Mouse (Mus musculus) olfactory bulb, adult 2 months (tissue): ENCODE measurements around the gene Ccdc78.

Experiments
- CTCF ChIP-seq: fragments of 200-500 bp; IDR thresholded peaks from 2 replicates; pipeline ENCODE4 v1.5.1; 2012; ENCODE audit warnings: low read depth, mild to moderate bottlenecking, low read length, moderate library complexity; ENCODE audit not compliant: insufficient read depth
- POLR2A ChIP-seq: fragments of 200-500 bp; IDR thresholded peaks from 2 replicates; pipeline ENCODE4 v1.6.1; 2012; ENCODE audit warnings: mild to moderate bottlenecking, low read depth, low read length, moderate library complexity; ENCODE audit not compliant: insufficient read depth

- TF ChIP-seq POLR2A (no peak), CTCF (no peak)
Measured at GRCm38 (mm10) chr17:25796951-25797369, 10.6 kb downstream of the Ccdc78 start, which contains the start of gene Metrn.
